Mouse (Mus musculus) ES-CJ7 (cell line): ENCODE results near the gene Glis1.
"Not testable (repeated sequence)": the region's sequence is repeated elsewhere in the genome, so short reads cannot be mapped to it uniquely, and the experiment has no call there.

ENCODE experiments used
- DNase-seq: peaks from one replicate; pipeline ENCODE4 v3.0.0; 2011; ENCODE audit warnings: low read depth, low spot score

Gene Glis1

GRCm38 (mm10) chr4:107576742-107577141 is 142.4 kb downstream of the Glis1 start:
- DNase-seq: no peak

GRCm38 (mm10) chr4:107577146-107577839 is 142.9 kb downstream of the Glis1 start:
- DNase-seq: no peak

GRCm38 (mm10) chr4:107580883-107581282 is 146.5 kb downstream of the Glis1 start:
- no peak for DNase-seq

- no peak for DNase-seq
Measured at GRCm38 (mm10) chr4:107586391-107586790, 152.0 kb downstream of the Glis1 start.

GRCm38 (mm10) chr4:107588637-107589036 is 154.2 kb downstream of the Glis1 start:
- no peak for DNase-seq

- no peak for DNase-seq
Measured at GRCm38 (mm10) chr4:107589046-107589445, 154.7 kb downstream of the Glis1 start.

- DNase-seq: no peak
Measured at GRCm38 (mm10) chr4:107590805-107591534, 156.6 kb downstream of the Glis1 start.

GRCm38 (mm10) chr4:107593426-107593825 is 159.0 kb downstream of the Glis1 start:
- no peak for DNase-seq

GRCm38 (mm10) chr4:107597226-107597897 is 163.0 kb downstream of the Glis1 start:
- DNase-seq: no peak

- no peak for DNase-seq
Measured at GRCm38 (mm10) chr4:107597898-107598580, 163.6 kb downstream of the Glis1 start.

GRCm38 (mm10) chr4:107598581-107598958 is 164.2 kb downstream of the Glis1 start:
- DNase-seq: not testable (repeated sequence)

GRCm38 (mm10) chr4:107602284-107602683 is 167.9 kb downstream of the Glis1 start:
- DNase-seq: no peak

GRCm38 (mm10) chr4:107602787-107603186 is 168.4 kb downstream of the Glis1 start:
- DNase-seq: no peak

GRCm38 (mm10) chr4:107603208-107603607 is 168.8 kb downstream of the Glis1 start:
- DNase-seq: no peak

GRCm38 (mm10) chr4:107605964-107606602 is 171.7 kb downstream of the Glis1 start:
- DNase-seq: no peak

GRCm38 (mm10) chr4:107609775-107610174 is 175.4 kb downstream of the Glis1 start:
- no peak for DNase-seq

GRCm38 (mm10) chr4:107611888-107612650 is 177.7 kb downstream of the Glis1 start:
- DNase-seq: no peak

GRCm38 (mm10) chr4:107617596-107618230 is 183.3 kb downstream of the Glis1 start:
- DNase-seq: no peak

- DNase-seq: no peak
Measured at GRCm38 (mm10) chr4:107619487-107619886, 185.1 kb downstream of the Glis1 start.

- no peak for DNase-seq
Measured at GRCm38 (mm10) chr4:107621366-107621765, 187.0 kb downstream of the Glis1 start.
